Mouse (Mus musculus) frontal cortex, postnatal 36 days (tissue): ENCODE results near the gene Gm44503.

Source experiments
- DNase-seq, 2 experiments: peaks; one replicate each; pipeline ENCODE4 v3.0.0; 2022; ENCODE audit warnings: low spot score in 2 of 2

Gm44503 gene

GRCm38 (mm10) chr9:73025818-73026636 is 67.4 kb downstream of the Gm44503 start:
- DNase-seq = peak in 1 of 2 experiments; percentile 26

DNA sequence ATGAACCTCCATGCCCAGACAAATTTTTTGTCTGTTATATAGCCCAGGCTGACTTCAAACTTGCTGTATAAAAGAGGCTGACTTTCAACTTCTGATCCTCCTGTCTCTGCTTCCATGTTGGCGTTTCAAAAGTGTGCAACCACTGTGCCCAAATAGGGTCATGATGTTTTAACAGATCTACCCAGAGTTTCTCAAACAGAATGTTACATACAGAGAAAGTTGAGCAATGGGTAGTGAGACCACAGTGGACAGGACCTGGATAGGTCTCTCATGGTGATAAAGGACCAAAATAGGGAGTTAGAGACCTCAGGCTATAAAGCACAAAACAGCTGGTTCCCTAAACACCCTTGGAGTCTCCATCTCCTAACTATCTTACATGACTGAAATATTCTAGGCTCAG is 71.8 kb downstream of the Gm44503 start:
- no peak for DNase-seq

DNA sequence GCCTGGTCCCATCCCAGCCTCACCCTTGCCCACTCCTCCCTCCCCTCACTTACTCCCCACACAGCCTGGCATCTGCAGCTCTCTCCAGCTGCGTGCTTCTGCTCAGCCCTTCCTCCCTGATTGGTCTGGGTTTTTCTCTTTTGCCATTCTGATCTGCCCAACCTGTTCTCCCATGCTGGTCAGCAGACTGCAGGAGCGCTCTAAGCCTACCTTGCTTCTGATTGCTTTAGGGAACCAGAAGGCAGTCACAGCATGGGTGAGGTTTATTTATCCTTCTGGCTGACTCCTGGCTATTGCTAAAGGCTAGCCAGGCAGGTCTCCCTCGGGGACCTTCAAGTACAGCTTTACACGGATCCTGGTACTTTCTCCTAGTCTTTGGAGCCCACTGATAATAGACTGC is 72.8 kb downstream of the Gm44503 start:
- no peak for DNase-seq

DNA sequence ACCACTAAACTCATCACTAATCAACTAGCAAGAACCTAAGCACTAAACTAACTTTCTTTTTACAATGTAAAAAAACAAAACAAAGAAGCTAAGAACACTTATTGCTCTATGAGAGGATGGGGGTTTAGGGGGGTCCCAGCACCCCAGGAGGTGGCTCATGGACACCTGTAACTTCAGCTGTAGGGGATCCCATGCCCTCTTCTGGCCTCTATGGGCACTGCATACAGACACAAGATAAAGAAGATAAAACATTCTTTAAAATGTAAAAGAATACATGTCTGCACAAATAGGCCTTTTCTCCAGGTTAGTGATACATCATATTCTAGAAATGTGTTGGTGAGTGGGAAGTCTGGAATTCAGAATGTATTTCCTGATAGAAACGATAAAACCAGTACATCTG is 74.8 kb downstream of the Gm44503 start:
- DNase-seq = no peak

- peak; percentile 92 to 93 for DNase-seq
Measured at GRCm38 (mm10) chr9:73039222-73039945, 80.7 kb downstream of the Gm44503 start.

GRCm38 (mm10) chr9:73040080-73040479 is 81.4 kb downstream of the Gm44503 start, which contains the start of gene Pigb:
Pigb (minus strand) TSS chr9:73040378.
- DNase-seq = no peak

- peak; percentile 75 to 85 for DNase-seq
Measured at GRCm38 (mm10) chr9:73044146-73045079, 85.8 kb downstream of the Gm44503 start, which contains the start of gene Rab27a. Rab27a (plus strand) TSS chr9:73044854.

DNA sequence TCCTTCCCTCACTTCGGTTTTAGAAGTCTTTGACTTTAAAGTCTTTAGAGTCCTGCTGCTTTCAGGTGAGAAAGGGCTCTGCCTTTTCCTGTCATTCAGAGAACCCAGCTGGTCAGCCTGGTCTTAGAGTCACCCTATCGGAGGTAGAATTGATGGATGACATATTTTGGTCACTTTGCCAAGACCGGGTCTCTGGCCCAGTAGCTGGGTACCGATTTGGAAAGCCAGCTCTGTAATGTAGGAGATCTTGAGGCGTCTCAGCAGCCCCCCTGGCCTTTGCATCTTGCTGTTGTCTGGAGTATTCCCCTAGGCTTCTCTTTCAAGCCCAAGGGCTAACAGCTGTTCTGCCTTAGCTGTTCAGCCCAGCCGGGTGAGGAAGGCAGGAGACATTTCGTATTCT is 86.6 kb downstream of the Gm44503 start:
- no peak for DNase-seq

DNA sequence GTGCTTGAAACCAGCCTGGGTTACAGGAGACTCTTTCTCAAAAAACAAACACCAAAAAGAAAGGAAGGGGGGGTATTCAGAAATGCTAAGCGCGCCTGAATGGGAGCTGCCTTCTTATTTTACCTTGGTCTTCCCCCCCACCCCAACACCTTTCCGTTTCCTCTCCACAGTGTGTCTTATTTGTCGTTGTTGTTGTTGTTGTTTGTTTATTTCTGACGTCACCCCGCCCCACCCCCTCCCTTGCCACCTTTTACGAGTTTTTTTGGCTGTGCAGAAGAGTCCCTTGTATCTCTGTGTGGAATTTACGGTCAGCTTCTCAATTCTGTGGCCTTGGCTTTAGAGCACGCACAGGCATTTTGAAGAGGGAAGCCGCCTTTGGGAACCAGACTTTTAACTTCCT is 87.1 kb downstream of the Gm44503 start:
- no peak for DNase-seq

GRCm38 (mm10) chr9:73047906-73048305 is 89.3 kb downstream of the Gm44503 start:
- DNase-seq = no peak

GRCm38 (mm10) chr9:73048927-73049326 is 90.3 kb downstream of the Gm44503 start:
- no peak for DNase-seq

DNA sequence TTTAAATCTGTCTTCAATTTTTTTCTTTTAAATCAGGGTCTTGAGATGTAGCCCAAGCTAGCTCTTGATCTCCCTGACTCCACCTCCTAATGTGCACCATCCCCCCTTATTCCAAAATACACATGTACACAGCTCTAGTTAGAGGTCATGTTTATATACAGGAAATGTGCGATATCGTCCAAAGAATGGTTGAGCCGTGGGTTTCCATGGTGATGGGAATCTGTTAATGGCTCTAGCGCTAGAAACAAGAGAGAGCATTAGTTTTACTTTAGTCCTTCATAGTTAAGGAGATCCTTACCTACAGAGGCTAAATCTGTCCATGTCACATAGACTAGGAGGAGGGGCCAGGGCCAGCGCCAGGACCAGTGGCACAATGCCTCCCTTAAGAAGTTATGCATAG is 91.2 kb downstream of the Gm44503 start:
- DNase-seq = no peak

DNA sequence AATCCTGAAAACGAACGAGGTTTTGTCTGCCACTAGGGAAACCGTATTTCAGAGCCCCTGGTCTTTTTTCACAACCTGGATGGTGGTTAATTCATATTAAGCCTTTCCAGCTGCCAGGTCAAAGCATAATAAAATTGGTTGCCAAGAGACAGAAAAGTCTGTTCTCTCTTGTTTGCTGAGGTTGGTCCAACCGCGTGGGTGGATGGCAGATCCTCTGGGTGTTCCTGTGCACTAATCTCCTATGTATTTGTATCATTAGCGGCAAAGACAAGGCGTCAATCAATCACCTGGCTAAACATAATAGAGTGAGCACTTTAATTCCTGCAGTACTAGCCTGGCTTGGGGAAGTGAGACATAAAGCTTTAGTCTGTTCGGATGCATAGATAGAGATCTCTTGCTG is 92.0 kb downstream of the Gm44503 start:
- no peak for DNase-seq

DNA sequence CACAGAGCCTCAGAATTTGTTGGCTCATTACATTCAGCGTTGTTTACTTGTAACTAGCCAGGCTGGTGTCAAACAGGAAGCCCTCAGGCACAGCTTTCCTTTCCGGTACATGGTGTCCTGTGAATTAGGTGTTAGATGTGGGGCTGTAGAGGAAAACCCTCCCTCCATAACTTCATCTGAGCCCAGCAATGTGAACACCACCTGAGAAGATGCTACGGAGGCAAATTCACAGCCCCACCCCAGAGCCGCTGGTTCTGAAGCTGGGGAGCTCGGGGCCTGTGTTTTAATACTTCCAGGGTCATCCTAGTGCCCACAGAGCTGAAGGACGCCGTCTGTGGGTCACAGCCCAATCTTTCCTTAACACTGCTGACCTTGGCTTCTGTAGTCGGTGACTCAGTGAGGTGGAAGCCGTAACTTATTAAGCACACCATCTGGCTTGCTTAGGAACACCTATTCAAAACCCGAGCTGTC is 96.8 kb downstream of the Gm44503 start:
- DNase-seq = no peak

GRCm38 (mm10) chr9:73059224-73059623 is 100.6 kb downstream of the Gm44503 start:
- DNase-seq = no peak

- DNase-seq = no peak
Measured at GRCm38 (mm10) chr9:73063621-73064290, 105.1 kb downstream of the Gm44503 start.
